Mouse (Mus musculus) MEL-GATA-1-ER (cell line): ENCODE results near the gene Chpt1.

Source experiments
- DNase-seq: peaks from one replicate; pipeline ENCODE4 v3.0.0-alpha.2; 2012; ENCODE audit warnings: low read depth; ENCODE audit errors: extremely low read depth

The Chpt1 gene

DNA sequence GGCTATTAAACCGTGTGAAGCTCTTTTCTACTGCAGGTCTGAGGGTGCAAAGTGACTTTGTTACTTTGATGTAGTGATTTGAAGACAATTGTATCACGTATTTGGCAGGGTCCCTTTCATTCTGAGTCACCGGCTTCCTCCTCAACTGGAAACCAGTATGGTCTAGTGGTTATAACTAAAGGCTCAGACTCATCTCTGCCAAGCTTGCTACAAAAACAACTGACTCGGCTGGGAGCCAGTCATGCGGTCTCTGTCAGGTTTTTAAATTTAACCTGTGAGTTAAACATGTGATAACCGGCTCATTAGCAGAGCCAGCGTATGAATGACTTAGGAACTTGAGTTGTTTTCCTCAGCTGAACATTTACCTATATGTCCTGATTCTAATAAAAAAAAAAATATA lies 98.1 kb downstream of the Chpt1 start:
- DNase-seq: no peak

- DNase-seq: no peak
These were observed 99.7 kb downstream of the Chpt1 start for GRCm38 (mm10) chr10:88404220-88404619.

- DNase-seq: no peak
These were observed 100.9 kb downstream of the Chpt1 start for GRCm38 (mm10) chr10:88403021-88403420.
